Comparison of ENCODE assay signal across 9 mouse cellular contexts in the genomic region with DNA sequence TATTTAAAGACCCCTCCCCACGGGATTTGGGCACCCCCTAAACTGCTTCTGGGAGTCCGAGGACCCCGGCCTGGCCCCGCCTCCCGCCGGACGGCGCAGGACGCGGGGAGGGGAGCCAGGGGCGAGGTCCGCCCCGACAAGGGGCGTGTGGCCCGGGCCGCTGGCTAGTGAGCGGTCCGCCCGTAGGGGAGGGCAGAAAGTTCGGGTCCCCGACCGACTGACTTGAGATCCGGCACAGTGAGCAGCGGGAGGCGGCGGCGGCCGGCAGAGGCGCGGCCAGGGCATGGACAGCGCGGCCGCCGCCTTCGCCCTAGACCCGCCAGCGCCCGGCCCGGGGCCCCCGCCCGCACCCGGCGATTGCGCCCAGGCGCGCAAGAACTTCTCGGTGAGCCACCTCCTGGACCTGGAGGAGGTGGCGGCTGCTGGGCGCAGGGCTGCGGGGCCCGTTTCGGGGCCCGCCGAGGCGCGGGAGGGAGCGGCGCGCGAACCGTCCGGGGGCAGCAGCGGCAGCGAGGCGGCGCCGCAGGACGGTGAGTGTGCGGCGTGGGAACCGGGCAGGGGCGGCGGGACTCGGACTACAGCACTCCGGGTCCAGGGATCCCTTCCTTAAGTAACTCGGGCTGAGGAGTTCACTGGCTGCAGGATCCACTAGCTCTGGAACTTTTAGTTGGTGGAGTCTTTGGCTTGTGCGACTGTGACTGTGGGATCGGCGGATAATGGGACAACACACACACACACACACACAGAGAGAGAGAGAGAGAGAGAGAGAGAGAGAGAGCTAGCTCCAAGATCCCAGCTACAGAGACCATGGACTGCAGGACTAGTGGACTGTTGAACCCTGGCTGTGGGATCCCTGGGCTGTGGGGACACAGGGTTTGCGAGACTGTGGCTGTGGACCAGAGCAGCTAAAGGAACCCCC. TPM values are rescaled to one million over a fixed set of nuclear protein-coding genes. Genes with fewer than 3 reads are reported as not detected.
DNase-seq lines count a peak whose midpoint lies in the region; ATAC-seq and TF ChIP-seq lines count a peak whose summit lies in the region.
"Had no signal": no experiment of that assay in that cellular context is flagged by ENCODE, and none has a peak within 500 bp of the region (broad histone marks: within the 10 kb centered on the region; RNA-seq: fewer than 3 reads in every experiment).

No protein-coding gene starts in this region.

- no peaks in the 10 kb centered on the region for H3K36me3 ChIP-seq in embryonic facial prominence, embryonic 11.5 days (replicated peaks; ENCODE audit: control insufficient read depth, insufficient read depth, low read depth, low read length)
- no peaks in the 10 kb centered on the region for H3K36me3 ChIP-seq in hindbrain, embryonic 15.5 days

- H3K9ac ChIP-seq in embryonic facial prominence, embryonic 11.5 days (replicated peaks; ENCODE audit: low read length): peak overlapping the region; percentile 95
- peak overlapping the region; percentile 47 for H3K9ac ChIP-seq in hindbrain, embryonic 15.5 days

- ATAC-seq in embryonic facial prominence, embryonic 11.5 days (replicated peaks; ENCODE audit: insufficient number of reproducible peaks, low FRiP score, low TSS enrichment, low read depth): peak; percentile 49; the same call in 1 of the 2 replicates
- no peak for ATAC-seq in hindbrain, embryonic 15.5 days (ENCODE audit: low FRiP score, low read depth)

- no peak overlapping the region for H3K27ac ChIP-seq in left cerebral cortex, adult 2 months
- peak overlapping the region; percentile 82 for H3K27ac ChIP-seq in embryonic facial prominence, embryonic 11.5 days (replicated peaks; ENCODE audit: low read depth, low read length)
- H3K27ac ChIP-seq in hindbrain, embryonic 15.5 days (replicated peaks): no peak overlapping the region
- H3K27ac ChIP-seq: macrophage had no signal

- H3K4me3 ChIP-seq in left cerebral cortex, adult 2 months: peak overlapping the region; percentile 42
- H3K4me3 ChIP-seq in embryonic facial prominence, embryonic 11.5 days (ENCODE audit: low read depth, low read length): peak overlapping the region; percentile 80
- peak overlapping the region; percentile 44 for H3K4me3 ChIP-seq in hindbrain, embryonic 15.5 days

- no peak for DNase-seq in left cerebral cortex, adult 2 months (ENCODE audit: extremely low spot score in 1 of 2, low spot score in 2 of 2)
- no peak for DNase-seq in left cerebral cortex, postnatal 4 days
- DNase-seq in embryonic facial prominence, embryonic 11.5 days (ENCODE audit: low spot score): peak; percentile 64
- DNase-seq in lung, postnatal 10 days: peak; percentile 50
- no peak for DNase-seq in thymus, postnatal 0 days (ENCODE audit: low spot score)
- DNase-seq in thymus, adult 18-20 months: no peak
- no peak for DNase-seq in left cerebral cortex, postnatal 25 days (ENCODE audit: low spot score in 2 of 2)

- no peak for TF ChIP-seq CTCF in left cerebral cortex, adult 2 months (IDR thresholded peaks at IDR 0.05)

- intact Hi-C loops in left cerebral cortex, adult 2 months (cut with DNase I): no loop called here
- intact Hi-C loops in left cerebral cortex, postnatal 4 days (cut with DNase I): no loop called here
- intact Hi-C loops in left cerebral cortex, postnatal 25 days (cut with DNase I): no loop called here

- under 1% methylated on average over 71 of the region's 80 CpGs for WGBS in embryonic facial prominence, embryonic 11.5 days
- 1% methylated on average over 67 of the region's 80 CpGs for WGBS in hindbrain, embryonic 15.5 days

- H3K9me3 ChIP-seq in embryonic facial prominence, embryonic 11.5 days (replicated peaks; ENCODE audit: control insufficient read depth, low read length): no peaks in the 10 kb centered on the region
- no peaks in the 10 kb centered on the region for H3K9me3 ChIP-seq in hindbrain, embryonic 15.5 days

- H3K27me3 ChIP-seq in embryonic facial prominence, embryonic 11.5 days (ENCODE audit: control insufficient read depth, insufficient read depth, low read length): no peaks in the 10 kb centered on the region
- H3K27me3 ChIP-seq in hindbrain, embryonic 15.5 days: peaks cover 32% of the 10 kb centered on the region

- peak overlapping the region; percentile 86 for H3K4me2 ChIP-seq in embryonic facial prominence, embryonic 11.5 days (ENCODE audit: low read depth, low read length)
- peak overlapping the region; percentile 85 for H3K4me2 ChIP-seq in hindbrain, embryonic 15.5 days

- H3K4me1 ChIP-seq in embryonic facial prominence, embryonic 11.5 days (ENCODE audit: control insufficient read depth, insufficient read depth, low read length): peaks cover 5% of the 10 kb centered on the region
- H3K4me1 ChIP-seq in hindbrain, embryonic 15.5 days (replicated peaks): peaks cover 8% of the 10 kb centered on the region

RNA-seq across cellular contexts. Expression of gene Prrx2, which starts 10.6 kb away (rescaled TPM):
- total RNA-seq in left cerebral cortex, adult 2 months (2021): 1 to 10 TPM; 1.5 to 1.7 TPM
- 1 to 10 TPM; 2.5 to 3.7 TPM for total RNA-seq in left cerebral cortex, postnatal 4 days (2021)
- polyA plus RNA-seq in embryonic facial prominence, embryonic 11.5 days (2014; fragmentation: Nextera tagmentation; extraction: Ambion mirVana): 106 and 109 TPM in 2 replicates
- polyA plus RNA-seq in hindbrain, embryonic 15.5 days (2015; fragmentation: Nextera tagmentation; extraction: Ambion mirVana): 1.9 and 2.4 TPM in 2 replicates
- polyA plus RNA-seq in thymus, postnatal 0 days (2015; fragmentation: Nextera tagmentation; extraction: Ambion mirVana): 0.60 and 0.91 TPM in 2 replicates
- 1 to 10 TPM; 1.3 to 2.4 TPM for total RNA-seq in left cerebral cortex, postnatal 25 days (2021)
- polyA plus RNA-seq: macrophage had no signal

RNA-seq across cellular contexts. Expression of gene Asb6, which starts 15.3 kb away (rescaled TPM):
- 10 to 100 TPM; 35.4 to 40.5 TPM for total RNA-seq in left cerebral cortex, adult 2 months (2021)
- total RNA-seq in left cerebral cortex, postnatal 4 days (2021): 10 to 100 TPM; 29.2 to 33.2 TPM
- 27.6 and 35.7 TPM in 2 replicates for polyA plus RNA-seq in embryonic facial prominence, embryonic 11.5 days (2014; fragmentation: Nextera tagmentation; extraction: Ambion mirVana)
- 43.3 and 44.5 TPM in 2 replicates for polyA plus RNA-seq in hindbrain, embryonic 15.5 days (2015; fragmentation: Nextera tagmentation; extraction: Ambion mirVana)
- polyA plus RNA-seq in thymus, postnatal 0 days (2015; fragmentation: Nextera tagmentation; extraction: Ambion mirVana): 37.8 and 44.3 TPM in 2 replicates
- 10 to 100 TPM; 36.7 to 38.6 TPM for total RNA-seq in left cerebral cortex, postnatal 25 days (2021)

RNA-seq across cellular contexts. Expression of gene Ntmt1, which starts 37.8 kb away (rescaled TPM):
- total RNA-seq in left cerebral cortex, adult 2 months (2021): 10 to 100 TPM; 35.2 to 38.8 TPM
- 10 to 100 TPM; 55.6 to 58.9 TPM for total RNA-seq in left cerebral cortex, postnatal 4 days (2021)
- polyA plus RNA-seq in embryonic facial prominence, embryonic 11.5 days (2014; fragmentation: Nextera tagmentation; extraction: Ambion mirVana): 98.9 and 101 TPM in 2 replicates
- polyA plus RNA-seq in hindbrain, embryonic 15.5 days (2015; fragmentation: Nextera tagmentation; extraction: Ambion mirVana): 99.8 and 110 TPM in 2 replicates
- polyA plus RNA-seq in thymus, postnatal 0 days (2015; fragmentation: Nextera tagmentation; extraction: Ambion mirVana): 48.5 and 50.4 TPM in 2 replicates
- total RNA-seq in left cerebral cortex, postnatal 25 days (2021): 10 to 100 TPM; 35.0 to 37.2 TPM

RNA-seq across cellular contexts. Expression of gene 1700001O22Rik, which starts 42.0 kb away (rescaled TPM):
- total RNA-seq in left cerebral cortex, adult 2 months (2021): 10 to 100 TPM in 1 of 2 experiments, 1 to 10 TPM in 1; 9.9 to 12.6 TPM
- total RNA-seq in left cerebral cortex, postnatal 4 days (2021): 1 to 10 TPM; 2.1 to 2.5 TPM
- polyA plus RNA-seq in embryonic facial prominence, embryonic 11.5 days (2014; fragmentation: Nextera tagmentation; extraction: Ambion mirVana): 1.8 and 3.6 TPM in 2 replicates
- 1.3 and 1.8 TPM in 2 replicates for polyA plus RNA-seq in hindbrain, embryonic 15.5 days (2015; fragmentation: Nextera tagmentation; extraction: Ambion mirVana)
- 0.90 and 1.1 TPM in 2 replicates for polyA plus RNA-seq in thymus, postnatal 0 days (2015; fragmentation: Nextera tagmentation; extraction: Ambion mirVana)
- 1 to 10 TPM; 6.8 to 7.0 TPM for total RNA-seq in left cerebral cortex, postnatal 25 days (2021)
- polyA plus RNA-seq: macrophage had no signal

Comparison
In these comparisons a context has a peak if more than half of its experiments do, and no peak if none do; other contexts are left out.
1. DNase-seq: peak in embryonic facial prominence, embryonic 11.5 days (single experiment) and lung, postnatal 10 days (single experiment); none in left cerebral cortex, adult 2 months (0 of 2), left cerebral cortex, postnatal 4 days (single experiment), thymus, postnatal 0 days (single experiment), thymus, adult 18-20 months (0 of 2) and left cerebral cortex, postnatal 25 days (0 of 2).
2. Peak in every context shown above with its lines, with median percentiles within 50 percentile points of each other: H3K4me3 ChIP-seq.